Mouse (Mus musculus): ENCODE results near the gene Gm5155. TPM values are rescaled to one million over a fixed set of nuclear protein-coding genes. Genes with fewer than 3 reads are reported as not detected.
"Not testable (repeated sequence)": the region's sequence is repeated elsewhere in the genome, so short reads cannot be mapped to it uniquely, and the experiment has no call there.

Gm5155 gene
- not detected in 2 replicates for polyA plus RNA-seq (2015; fragmentation: Nextera tagmentation; extraction: Ambion mirVana)

GRCm38 (mm10) chr7:17871467-17871866, at the start of gene Gm5155:
Gene Gm5155, plus strand, starts transcription at chr7:17871767.
- H3K27ac ChIP-seq (ENCODE audit: low read depth, low read length): no peak within 1 kb of the TSS
- H3K4me3 ChIP-seq (ENCODE audit: low read length): no peak within 1 kb of the TSS
- H3K27me3 ChIP-seq (replicated peaks; ENCODE audit: control insufficient read depth, insufficient read depth, low read length): no peaks in the 10 kb centered on the region
- 73% methylated on average over 1 of the region's 1 CpGs for WGBS
- H3K9me3 ChIP-seq (ENCODE audit: control insufficient read depth, low read length): peaks cover 16% of the 10 kb centered on the region
- no peaks in the 10 kb centered on the region for H3K4me1 ChIP-seq (ENCODE audit: control insufficient read depth, insufficient read depth, low read depth, low read length)
- ATAC-seq: no peak
- H3K36me3 ChIP-seq (ENCODE audit: control insufficient read depth, insufficient read depth, low read length): no peaks in the 10 kb centered on the region
- no peak within 1 kb of the TSS for H3K9ac ChIP-seq (ENCODE audit: low read depth, low read length)
- H3K4me2 ChIP-seq (ENCODE audit: low read length): no peak within 1 kb of the TSS

GRCm38 (mm10) chr7:17870776-17871175, 791 bp upstream of the Gm5155 start:
- 88% methylated on average over 1 of the region's 1 CpGs for WGBS
- Histone ChIP-seq H3K4me1 (ENCODE audit: control insufficient read depth, insufficient read depth, low read depth, low read length) (no peaks in the 10 kb centered on the region), H3K27ac (ENCODE audit: low read depth, low read length) (no peak overlapping the region), H3K9ac (ENCODE audit: low read depth, low read length) (no peak overlapping the region), H3K27me3 (replicated peaks; ENCODE audit: control insufficient read depth, insufficient read depth, low read length) (no peaks in the 10 kb centered on the region), H3K4me2 (ENCODE audit: low read length) (no peak overlapping the region), H3K4me3 (ENCODE audit: low read length) (no peak overlapping the region), H3K36me3 (ENCODE audit: control insufficient read depth, insufficient read depth, low read length) (no peaks in the 10 kb centered on the region), H3K9me3 (ENCODE audit: control insufficient read depth, low read length) (peaks cover 16% of the 10 kb centered on the region)
- no peak for ATAC-seq

DNA sequence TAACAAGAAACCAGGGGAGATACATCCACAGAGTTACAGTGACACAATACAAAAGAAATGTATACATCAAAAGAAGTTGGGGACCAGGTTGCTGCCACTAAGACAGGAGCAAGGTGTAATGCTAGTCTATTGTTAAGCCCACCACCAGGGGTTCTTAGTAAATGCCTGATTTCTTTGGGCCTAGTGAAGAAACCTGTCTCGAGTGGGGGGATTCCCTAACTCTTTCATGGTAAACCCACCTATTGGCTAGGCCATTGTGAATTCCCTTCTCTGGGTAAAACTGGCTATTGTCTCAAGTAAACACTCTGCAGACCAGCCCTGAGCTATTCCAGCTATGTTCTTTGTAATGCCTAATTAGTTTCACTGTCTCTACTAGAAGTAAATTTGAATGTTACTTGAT, 23.8 kb downstream of the Gm5155 start:
- H3K4me3 ChIP-seq (ENCODE audit: low read length); H3K9ac ChIP-seq (ENCODE audit: low read depth, low read length); H3K36me3 ChIP-seq (ENCODE audit: control insufficient read depth, insufficient read depth, low read length); H3K4me1 ChIP-seq (ENCODE audit: control insufficient read depth, insufficient read depth, low read depth, low read length); H3K27me3 ChIP-seq (replicated peaks; ENCODE audit: control insufficient read depth, insufficient read depth, low read length); H3K27ac ChIP-seq (ENCODE audit: low read depth, low read length); H3K4me2 ChIP-seq (ENCODE audit: low read length); ATAC-seq: not testable (repeated sequence)
- WGBS: 60% methylated on average over 1 of the region's 1 CpGs
- H3K9me3 ChIP-seq (ENCODE audit: control insufficient read depth, low read length): peaks cover 12% of the 10 kb centered on the region

- peaks cover 26% of the 10 kb centered on the region for H3K9me3 ChIP-seq (ENCODE audit: control insufficient read depth, low read length)
- H3K27me3 ChIP-seq (replicated peaks; ENCODE audit: control insufficient read depth, insufficient read depth, low read length): no peaks in the 10 kb centered on the region
- H3K4me2 ChIP-seq (ENCODE audit: low read length): no peak overlapping the region
- WGBS: 75% methylated on average over 6 of the region's 6 CpGs
- no peak for ATAC-seq
- H3K4me3 ChIP-seq (ENCODE audit: low read length): no peak overlapping the region
- no peak overlapping the region for H3K27ac ChIP-seq (ENCODE audit: low read depth, low read length)
- H3K9ac ChIP-seq (ENCODE audit: low read depth, low read length): no peak overlapping the region
- no peaks in the 10 kb centered on the region for H3K36me3 ChIP-seq (ENCODE audit: control insufficient read depth, insufficient read depth, low read length)
- H3K4me1 ChIP-seq (ENCODE audit: control insufficient read depth, insufficient read depth, low read depth, low read length): no peaks in the 10 kb centered on the region
These were observed 31.8 kb downstream of the Gm5155 start for GRCm38 (mm10) chr7:17903146-17903915.

Other genes with a start within 250 kb of the Gm5155 start
- gene Ceacam5, start 158.5 kb upstream of the Gm5155 start, polyA plus RNA-seq (2015; fragmentation: Nextera tagmentation; extraction: Ambion mirVana): not detected in 2 replicates
- gene Ceacam14, start 59.1 kb upstream of the Gm5155 start, polyA plus RNA-seq (2015; fragmentation: Nextera tagmentation; extraction: Ambion mirVana): not detected in 2 replicates
- gene Ceacam11, start 100.4 kb downstream of the Gm5155 start, polyA plus RNA-seq (2015; fragmentation: Nextera tagmentation; extraction: Ambion mirVana): not detected in 2 replicates
- gene Ceacam13, start 138.1 kb downstream of the Gm5155 start, polyA plus RNA-seq (2015; fragmentation: Nextera tagmentation; extraction: Ambion mirVana): not detected in 2 replicates
- not detected in 2 replicates for gene Ceacam12, start 194.2 kb downstream of the Gm5155 start, polyA plus RNA-seq (2015; fragmentation: Nextera tagmentation; extraction: Ambion mirVana)